Mouse (Mus musculus) cerebellum, adult 2 months (tissue): ENCODE results near the gene Cers2. TPM values are rescaled to one million over a fixed set of nuclear protein-coding genes. Genes with fewer than 3 reads are reported as not detected.
"Not testable (repeated sequence)": the region's sequence is repeated elsewhere in the genome, so short reads cannot be mapped to it uniquely, and the experiment has no call there.

ENCODE experiments used
- DNase-seq, 2 experiments: peaks; one replicate each; pipeline ENCODE4 v3.0.0; 2021
- H3K27ac ChIP-seq: fragments of 200-500 bp; 2 replicates; pipeline ENCODE4 v1.5.1; 2012; ENCODE audit warnings: low read length, control low read depth, inconsistent platforms; ENCODE audit not compliant: insufficient read depth
- H3K27me3 ChIP-seq: fragments of 200-500 bp; 2 replicates; pipeline ENCODE4 v1.6.1; 2012; ENCODE audit warnings: inconsistent platforms, mild to moderate bottlenecking, low read length, moderate library complexity; ENCODE audit not compliant: control insufficient read depth, insufficient read depth
- H3K4me1 ChIP-seq: fragments of 200-500 bp; 2 replicates; pipeline ENCODE4 v1.6.1; 2011; ENCODE audit warnings: low read length; ENCODE audit not compliant: control insufficient read depth, insufficient read depth
- H3K4me3 ChIP-seq: fragments of 200-500 bp; replicated peaks from 2 replicates; pipeline ENCODE3; 2011; ENCODE audit warnings: mild to moderate bottlenecking, low read depth, low read length, control low read depth; ENCODE audit not compliant: insufficient read depth
- CTCF ChIP-seq: fragments of 200-500 bp; IDR thresholded peaks from 2 replicates; pipeline ENCODE4 v1.5.1; 2011; ENCODE audit warnings: low read depth, mild to moderate bottlenecking, control low read depth, low read length, moderate library complexity, borderline replicate concordance; ENCODE audit not compliant: insufficient read depth
- POLR2A ChIP-seq: fragments of 200-500 bp; IDR thresholded peaks from 2 replicates; pipeline ENCODE4 v1.6.1; 2011; ENCODE audit warnings: low read length, control low read depth, borderline replicate concordance; ENCODE audit not compliant: insufficient read depth
- WGBS: fragments of 180-500 bp; shearing (Covaris S2); methylation state at CpG from one replicate; pipeline ENCODE4 v1.1.7; 2018; 5-methylcytosine and 5-hydroxymethylcytosine counted together
- polyA plus RNA-seq: library from polyadenylated mRNA; depleted of rRNA; stranded (reverse); fragments of >200 nt; gene quantifications from 2 replicates; pipeline ENCODE4 v1.2.3, GENCODE M21; 2012; rRNA removed

Gene Cers2
- polyA plus RNA-seq, 1 experiment: 142 TPM

DNA sequence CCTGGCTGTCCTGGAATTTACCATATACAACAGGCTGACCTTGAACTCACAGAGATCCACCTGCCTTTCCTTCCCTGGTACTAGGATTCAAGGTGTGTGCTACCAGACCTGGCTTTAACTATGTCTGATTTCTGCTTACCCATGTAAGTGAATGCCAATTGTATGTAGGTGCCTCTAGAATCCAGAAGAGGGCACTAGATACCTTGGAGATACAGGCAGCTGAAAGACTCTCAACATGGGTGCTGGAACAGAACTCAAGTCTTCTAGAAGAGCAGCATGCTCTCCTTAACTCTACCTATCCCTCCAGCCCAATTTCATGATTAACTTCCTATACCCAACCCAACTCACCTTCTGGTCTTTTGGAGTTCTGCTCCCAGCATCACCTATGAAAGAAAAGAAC lies 34.9 kb downstream of the Cers2 start:
- no peak for TF ChIP-seq POLR2A
- TF ChIP-seq CTCF: peak; percentile 49; the same call in 1 of the 2 replicates
- H3K4me1 ChIP-seq: no peaks in the 10 kb centered on the region
- H3K4me3 ChIP-seq: no peak overlapping the region
- peak in 1 of 2 experiments; percentile 32 for DNase-seq
- no peak overlapping the region for H3K27ac ChIP-seq
- H3K27me3 ChIP-seq: no peaks in the 10 kb centered on the region

DNA sequence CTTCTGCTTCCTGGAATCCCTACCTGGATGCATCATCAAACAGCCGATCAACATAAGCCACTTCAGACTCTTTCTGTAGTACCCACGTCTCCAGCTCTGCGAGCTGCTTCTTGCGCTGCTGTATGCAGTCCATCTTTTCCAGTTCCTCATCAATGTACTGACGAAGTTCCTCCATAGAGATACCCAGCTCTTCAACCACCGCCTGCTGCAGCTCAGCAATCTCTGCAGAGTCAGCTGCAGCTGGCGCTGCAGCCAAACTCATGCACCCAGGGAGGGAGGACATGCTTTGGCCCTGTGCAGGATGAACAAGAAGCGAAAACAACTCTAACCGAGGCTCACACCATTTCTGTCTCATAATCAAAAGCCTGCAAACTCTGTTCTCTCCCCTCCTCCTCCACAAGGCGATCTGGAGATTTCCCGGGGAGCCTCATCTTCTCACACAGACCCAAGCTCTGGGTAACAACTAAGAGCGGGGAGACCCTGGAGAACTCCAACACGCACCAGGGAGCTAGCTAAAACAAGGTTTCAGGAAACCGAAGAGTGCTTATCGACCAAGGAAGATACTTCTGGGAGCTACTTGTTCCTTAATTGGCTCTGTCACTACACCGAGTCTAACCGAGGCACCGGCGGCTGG lies 41.4 kb downstream of the Cers2 start:
- not testable (repeated sequence) for H3K4me3 ChIP-seq, H3K27me3 ChIP-seq, H3K27ac ChIP-seq, H3K4me1 ChIP-seq
- peak in 1 of 2 experiments; percentile 18 for DNase-seq
- WGBS: 28% methylated on average over 13 of the region's 19 CpGs

GRCm38 (mm10) chr3:95356701-95357449 lies 42.3 kb downstream of the Cers2 start, which contains the start of gene Setdb1:
Setdb1 (minus strand) TSS chr3:95357202.
- not testable (repeated sequence) for H3K27ac ChIP-seq, H3K4me1 ChIP-seq, H3K27me3 ChIP-seq
- 1% methylated on average over 31 of the region's 57 CpGs for WGBS
- peak within 1 kb of the TSS; percentile 77 for H3K4me3 ChIP-seq
- peak; percentile 96 for DNase-seq

GRCm38 (mm10) chr3:95357746-95358145 lies 43.2 kb downstream of the Cers2 start:
- Histone ChIP-seq H3K27me3 (no peaks in the 10 kb centered on the region), H3K4me1 (no peaks in the 10 kb centered on the region), H3K27ac (no peak overlapping the region), H3K4me3 (no peak overlapping the region)
- 97% methylated on average over 2 of the region's 2 CpGs for WGBS
- TF ChIP-seq POLR2A (no peak), CTCF (no peak)
- DNase-seq: no peak

DNA sequence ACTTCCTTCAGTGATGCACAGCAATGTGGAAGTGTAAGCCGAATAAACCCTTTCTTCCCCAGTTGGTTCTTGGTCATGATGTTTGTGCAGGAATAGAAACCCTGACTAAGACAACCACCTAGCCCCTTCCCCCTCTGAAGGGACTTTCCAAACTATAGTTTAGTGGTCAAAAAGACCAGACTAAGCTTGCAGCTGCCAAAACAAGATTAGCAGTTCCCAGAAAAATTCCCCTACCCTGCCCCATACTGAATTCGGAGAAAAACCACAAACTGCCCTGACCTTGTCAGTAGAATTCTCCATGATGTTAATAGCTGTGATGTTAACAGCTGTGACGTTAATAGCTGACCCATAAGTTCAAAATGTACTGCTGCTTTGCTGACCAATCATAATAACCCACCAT lies 45.7 kb downstream of the Cers2 start:
- not testable (repeated sequence) for H3K4me1 ChIP-seq, H3K27me3 ChIP-seq, H3K27ac ChIP-seq, H3K4me3 ChIP-seq, DNase-seq
- WGBS: 88% methylated on average over 3 of the region's 3 CpGs

- DNase-seq: no peak
- TF ChIP-seq CTCF: no peak
- no peak for TF ChIP-seq POLR2A
- no peak overlapping the region for H3K4me3 ChIP-seq
Measured at GRCm38 (mm10) chr3:95370101-95370500, 55.5 kb downstream of the Cers2 start.

More at GRCm38 (mm10) chr3:95370101-95370500, 55.5 kb downstream of the Cers2 start:
- no peaks in the 10 kb centered on the region for H3K27me3 ChIP-seq
- H3K27ac ChIP-seq: no peak overlapping the region
- H3K4me1 ChIP-seq: no peaks in the 10 kb centered on the region

Other genes starting within 250 kb of the Cers2 start
- 26.6 and 28.7 TPM in 2 replicates for gene Pip5k1a, start 207.9 kb upstream of the Cers2 start, polyA plus RNA-seq
- 71.6 and 71.7 TPM in 2 replicates for gene Vps72, start 203.8 kb upstream of the Cers2 start, polyA plus RNA-seq
- 1.0 and 1.2 TPM in 2 replicates for gene Tmod4, start 190.3 kb upstream of the Cers2 start, polyA plus RNA-seq
- 134 and 139 TPM in 2 replicates for gene Scnm1, start 180.8 kb upstream of the Cers2 start, polyA plus RNA-seq
- gene Lysmd1, start 180.7 kb upstream of the Cers2 start, polyA plus RNA-seq: 31.8 and 34.9 TPM in 2 replicates
- 1.3 and 2.0 TPM in 2 replicates for gene Tnfaip8l2, start 172.4 kb upstream of the Cers2 start, polyA plus RNA-seq
- gene Sema6c, start 154.3 kb upstream of the Cers2 start, polyA plus RNA-seq: 40.5 and 42.9 TPM in 2 replicates
- 30.6 and 34.0 TPM in 2 replicates for gene Gabpb2, start 96.9 kb upstream of the Cers2 start, polyA plus RNA-seq
- 74.0 and 75.0 TPM in 2 replicates for gene Cdc42se1, start 86.1 kb upstream of the Cers2 start, polyA plus RNA-seq
- 339 and 352 TPM in 2 replicates for gene Mllt11, start 82.6 kb upstream of the Cers2 start, polyA plus RNA-seq
- gene Gm128, start 73.2 kb upstream of the Cers2 start, polyA plus RNA-seq: 0.75 and 0.90 TPM in 2 replicates
- 1.8 and 1.9 TPM in 2 replicates for gene Bnipl, start 63.6 kb upstream of the Cers2 start, polyA plus RNA-seq
- 96.8 and 103 TPM in 2 replicates for gene Mindy1, start 33.4 kb upstream of the Cers2 start, polyA plus RNA-seq
- 43.2 and 47.6 TPM in 2 replicates for gene Prune1, start 32.7 kb upstream of the Cers2 start, polyA plus RNA-seq
- gene Anxa9, start 7.6 kb upstream of the Cers2 start, polyA plus RNA-seq: 1.2 and 1.5 TPM in 2 replicates
- gene Setdb1, start 42.4 kb downstream of the Cers2 start, polyA plus RNA-seq: 36.5 and 38.0 TPM in 2 replicates
- gene 4930558C23Rik, start 88.0 kb downstream of the Cers2 start, polyA plus RNA-seq: not detected in 2 replicates
- gene Arnt, start 119.6 kb downstream of the Cers2 start, polyA plus RNA-seq: 56.3 and 61.5 TPM in 2 replicates
- 4.0 and 4.4 TPM in 2 replicates for gene Ctsk, start 184.5 kb downstream of the Cers2 start, polyA plus RNA-seq
- gene Ctss, start 212.0 kb downstream of the Cers2 start, polyA plus RNA-seq: 39.2 and 43.0 TPM in 2 replicates
- gene Hormad1, start 244.9 kb downstream of the Cers2 start, polyA plus RNA-seq: not detected in 2 replicates